Mouse (Mus musculus) stomach, embryonic 16.5 days (tissue): ENCODE results near the gene Frem2. TPM values are rescaled to one million over a fixed set of nuclear protein-coding genes. Genes with fewer than 3 reads are reported as not detected.

ENCODE experiments used
- ATAC-seq: fragments of 200-750 bp; cut with Nextera tagmentation; 2 replicates; pipeline ENCODE4 v1.8.0; 2017; ENCODE audit warnings: moderate number of reproducible peaks, moderate TSS enrichment; ENCODE audit not compliant: insufficient read depth, low FRiP score
- H3K27ac ChIP-seq: fragments of 300-500 bp; sonication (generic); 2 replicates; pipeline ENCODE4 v1.5.1; 2014; ENCODE audit warnings: low read length
- H3K27me3 ChIP-seq: fragments of 300-500 bp; sonication (generic); 2 replicates; pipeline ENCODE4 v1.6.1; 2014; ENCODE audit warnings: low read length, control low read depth, mixed read lengths; ENCODE audit not compliant: control insufficient read depth, insufficient read depth
- H3K36me3 ChIP-seq: fragments of 300-500 bp; sonication (generic); 2 replicates; pipeline ENCODE4 v1.6.1; 2014; ENCODE audit warnings: low read length; ENCODE audit not compliant: control insufficient read depth, insufficient read depth
- H3K4me1 ChIP-seq: fragments of 300-500 bp; sonication (generic); 2 replicates; pipeline ENCODE4 v1.6.1; 2014; ENCODE audit warnings: low read length, control low read depth, mixed read lengths; ENCODE audit not compliant: control insufficient read depth, insufficient read depth
- H3K4me2 ChIP-seq: fragments of 300-500 bp; sonication (generic); 2 replicates; pipeline ENCODE4 v1.6.1; 2014; ENCODE audit warnings: low read depth, low read length, mixed read lengths
- H3K4me3 ChIP-seq: fragments of 300-500 bp; sonication (generic); replicated peaks from 2 replicates; pipeline ENCODE4 v1.5.1; 2014; ENCODE audit warnings: mild to moderate bottlenecking, low read length
- H3K9ac ChIP-seq: fragments of 300-500 bp; sonication (generic); 2 replicates; pipeline ENCODE4 v1.6.1; 2014; ENCODE audit warnings: low read length
- H3K9me3 ChIP-seq: fragments of 300-500 bp; sonication (generic); replicated peaks from 2 replicates; pipeline ENCODE4 v1.6.1; 2016; ENCODE audit warnings: low read length, control low read depth; ENCODE audit not compliant: control insufficient read depth
- WGBS: fragments of 180-500 bp; shearing (Covaris S2); extraction: QIAGEN DNeasy Blood & Tissue Kit; methylation state at CpG from one replicate; pipeline ENCODE4 v1.1.7; 2014; 5-methylcytosine and 5-hydroxymethylcytosine counted together
- polyA plus RNA-seq: library from polyadenylated mRNA; unstranded; fragments of >200 nt; fragmentation: Nextera tagmentation; extraction: Ambion mirVana; gene quantifications from 2 replicates; pipeline ENCODE4 v1.2.1, GENCODE M21; 2015

Frem2 gene
- polyA plus RNA-seq, 1 experiment from 2014 or later, result 16.4 TPM

- ATAC-seq, result no peak
- no peaks in the 10 kb centered on the region for H3K36me3 ChIP-seq
- peaks cover 10% of the 10 kb centered on the region for H3K4me1 ChIP-seq
- no peak overlapping the region for H3K9ac ChIP-seq
- WGBS, result 41% methylated on average over 7 of the region's 7 CpGs
- no peak overlapping the region for H3K4me2 ChIP-seq
- H3K4me3 ChIP-seq, result no peak overlapping the region
- no peaks in the 10 kb centered on the region for H3K9me3 ChIP-seq
- H3K27me3 ChIP-seq, result no peaks in the 10 kb centered on the region
- H3K27ac ChIP-seq, result no peak overlapping the region
Observed at GRCm38 (mm10) chr3:53576320-53577116, 80.6 kb downstream of the Frem2 start.

DNA sequence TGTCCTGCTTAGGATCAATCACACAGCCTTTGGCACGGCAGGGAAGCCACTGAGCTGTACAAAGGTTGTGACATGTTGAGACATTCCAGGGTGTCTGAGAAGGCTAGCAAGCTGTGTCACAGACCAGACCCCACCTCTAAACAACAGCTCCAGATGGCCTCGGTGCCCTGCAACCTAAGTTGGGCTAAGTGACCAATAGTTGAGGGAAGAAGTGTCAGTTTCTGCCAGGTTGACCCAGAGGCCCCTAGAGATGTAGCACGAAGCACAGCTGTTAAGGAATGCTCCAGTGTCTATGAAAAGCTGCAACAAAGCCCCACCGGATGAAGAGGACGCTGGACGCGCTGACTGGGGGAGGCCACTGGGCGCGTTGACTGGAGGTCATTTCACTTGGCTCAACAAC lies 83.0 kb downstream of the Frem2 start:
- Histone ChIP-seq H3K27ac (no peak overlapping the region), H3K36me3 (no peaks in the 10 kb centered on the region), H3K4me1 (no peaks in the 10 kb centered on the region), H3K9me3 (no peaks in the 10 kb centered on the region), H3K4me2 (no peak overlapping the region), H3K9ac (no peak overlapping the region), H3K27me3 (no peaks in the 10 kb centered on the region), H3K4me3 (no peak overlapping the region)
- 67% methylated on average over 9 of the region's 9 CpGs for WGBS
- ATAC-seq, result no peak

DNA sequence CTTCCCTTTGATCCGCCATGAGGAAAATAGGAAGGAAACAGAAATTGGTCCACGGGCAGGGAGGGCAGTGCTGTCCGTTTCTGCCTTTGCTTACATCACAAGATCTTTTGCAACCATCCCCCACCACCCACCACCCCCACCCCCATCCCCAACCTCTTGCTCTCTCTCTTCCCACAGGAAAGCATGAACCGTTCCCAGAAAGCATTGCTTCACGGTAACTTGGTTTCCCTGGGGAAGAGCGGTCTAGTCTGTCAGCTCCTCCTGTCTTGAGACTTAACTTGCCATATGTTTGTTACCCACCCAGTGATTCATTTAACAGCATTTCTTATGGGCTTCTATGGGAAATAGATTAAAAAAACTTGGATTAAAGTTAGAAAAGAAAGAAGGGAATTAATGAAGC lies 85.5 kb downstream of the Frem2 start:
- WGBS, result 70% methylated on average over 6 of the region's 6 CpGs
- no peaks in the 10 kb centered on the region for H3K9me3 ChIP-seq
- no peaks in the 10 kb centered on the region for H3K36me3 ChIP-seq
- no peak overlapping the region for H3K9ac ChIP-seq
- H3K27me3 ChIP-seq, result no peaks in the 10 kb centered on the region
- H3K4me2 ChIP-seq, result no peak overlapping the region
- no peak overlapping the region for H3K27ac ChIP-seq
- H3K4me3 ChIP-seq, result no peak overlapping the region
- H3K4me1 ChIP-seq, result no peaks in the 10 kb centered on the region
- ATAC-seq, result no peak

DNA sequence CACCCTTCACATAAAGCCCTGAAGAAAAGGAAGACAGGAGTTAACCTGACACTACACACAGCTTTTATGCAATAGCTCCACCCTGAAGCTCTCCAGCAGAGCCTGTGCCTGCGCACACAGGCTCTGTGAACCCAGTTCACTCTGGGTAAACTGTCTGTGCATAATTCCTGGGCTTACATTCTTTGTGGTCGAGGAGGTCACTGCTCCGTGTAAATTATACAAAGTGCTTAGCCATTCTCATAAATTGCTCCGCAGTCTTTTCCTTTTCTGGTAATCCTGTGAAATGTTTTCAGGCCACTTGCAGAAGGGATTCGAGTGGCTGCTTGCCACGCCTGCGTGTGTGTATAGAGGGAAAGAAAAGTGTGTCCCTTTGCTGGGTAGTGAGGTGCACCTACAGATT lies 92.6 kb downstream of the Frem2 start:
- peak; percentile 86 for ATAC-seq
- H3K4me2 ChIP-seq, result peak overlapping the region; percentile 6; the same call in 1 of the 2 replicates
- 19% methylated on average over 7 of the region's 7 CpGs for WGBS
- no peaks in the 10 kb centered on the region for H3K9me3 ChIP-seq
- no peaks in the 10 kb centered on the region for H3K36me3 ChIP-seq
- no peak overlapping the region for H3K4me3 ChIP-seq
- peaks cover 33% of the 10 kb centered on the region for H3K4me1 ChIP-seq
- H3K27ac ChIP-seq, result peak overlapping the region; percentile 90
- 0 out of 2 replicates have a peak overlapping the region, but pooled peaks have one; percentile 11 for H3K9ac ChIP-seq
- H3K27me3 ChIP-seq, result no peaks in the 10 kb centered on the region

DNA sequence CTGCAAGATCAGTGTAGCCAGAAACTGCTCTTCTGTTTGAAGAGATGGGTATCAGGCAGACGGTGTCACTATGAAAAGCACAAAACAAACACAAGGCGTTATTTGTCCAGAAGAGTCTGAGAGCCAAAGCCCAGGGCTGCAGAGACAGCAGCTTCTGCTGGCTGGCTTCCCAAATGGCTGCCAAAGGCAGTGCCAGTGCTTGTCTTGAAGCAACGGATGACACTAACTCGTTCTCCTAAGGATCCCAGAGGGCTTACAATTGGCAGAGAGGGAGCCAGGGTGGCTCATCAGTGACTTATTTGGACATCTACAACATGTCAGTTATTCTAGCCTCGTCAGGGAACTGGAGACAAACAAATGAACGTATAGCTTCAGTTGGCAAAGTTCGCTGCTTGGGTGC lies 93.4 kb downstream of the Frem2 start:
- H3K9me3 ChIP-seq, result no peaks in the 10 kb centered on the region
- peaks cover 40% of the 10 kb centered on the region for H3K4me1 ChIP-seq
- H3K9ac ChIP-seq, result no peak overlapping the region
- H3K27me3 ChIP-seq, result no peaks in the 10 kb centered on the region
- no peaks in the 10 kb centered on the region for H3K36me3 ChIP-seq
- H3K4me2 ChIP-seq, result no peak overlapping the region
- 26% methylated on average over 7 of the region's 7 CpGs for WGBS
- no peak overlapping the region for H3K4me3 ChIP-seq
- ATAC-seq, result no peak
- peak overlapping the region; percentile 90 for H3K27ac ChIP-seq

DNA sequence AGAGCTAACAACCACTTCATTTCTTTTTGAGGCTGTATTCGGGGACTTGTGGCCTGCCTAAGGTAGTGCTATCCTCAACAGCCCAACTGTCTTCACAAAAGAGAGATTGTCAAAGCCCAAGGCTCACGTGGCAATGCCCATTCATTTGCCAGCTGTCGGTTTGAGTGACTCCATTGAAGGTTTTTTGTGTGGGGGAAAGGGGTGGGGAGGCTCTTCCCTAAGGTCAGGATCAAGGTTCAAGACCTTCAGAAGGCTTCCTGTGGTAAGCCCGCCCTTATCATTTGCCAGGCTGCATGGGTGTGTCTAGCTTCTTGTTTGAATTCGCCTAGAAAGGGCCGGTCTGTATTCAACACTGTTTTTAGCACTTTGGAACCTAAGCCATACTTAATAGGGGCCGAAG lies 95.3 kb downstream of the Frem2 start:
- H3K36me3 ChIP-seq, result no peaks in the 10 kb centered on the region
- no peak overlapping the region for H3K4me3 ChIP-seq
- H3K9ac ChIP-seq, result no peak overlapping the region
- 51% methylated on average over 7 of the region's 7 CpGs for WGBS
- no peaks in the 10 kb centered on the region for H3K27me3 ChIP-seq
- H3K9me3 ChIP-seq, result no peaks in the 10 kb centered on the region
- ATAC-seq, result no peak
- H3K27ac ChIP-seq, result peak overlapping the region; percentile 0; the same call in 1 of the 2 replicates
- H3K4me1 ChIP-seq, result peaks cover 52% of the 10 kb centered on the region
- no peak overlapping the region for H3K4me2 ChIP-seq

GRCm38 (mm10) chr3:53559056-53559455 lies 98.1 kb downstream of the Frem2 start:
- 14% methylated on average over 6 of the region's 6 CpGs for WGBS
- H3K9ac ChIP-seq, result no peak overlapping the region
- no peaks in the 10 kb centered on the region for H3K9me3 ChIP-seq
- H3K36me3 ChIP-seq, result no peaks in the 10 kb centered on the region
- H3K4me3 ChIP-seq, result no peak overlapping the region
- ATAC-seq, result 0 out of 2 replicates have a peak, but pooled peaks have one; percentile 8
- peak overlapping the region; percentile 64 for H3K27ac ChIP-seq
- H3K4me1 ChIP-seq, result peaks cover 49% of the 10 kb centered on the region
- H3K4me2 ChIP-seq, result no peak overlapping the region
- H3K27me3 ChIP-seq, result no peaks in the 10 kb centered on the region

- no peak for ATAC-seq
- WGBS, result 45% methylated on average over 9 of the region's 9 CpGs
- peak overlapping the region; percentile 22; the same call in 1 of the 2 replicates for H3K4me2 ChIP-seq
Observed at GRCm38 (mm10) chr3:53558230-53558629, 98.9 kb downstream of the Frem2 start.

DNA sequence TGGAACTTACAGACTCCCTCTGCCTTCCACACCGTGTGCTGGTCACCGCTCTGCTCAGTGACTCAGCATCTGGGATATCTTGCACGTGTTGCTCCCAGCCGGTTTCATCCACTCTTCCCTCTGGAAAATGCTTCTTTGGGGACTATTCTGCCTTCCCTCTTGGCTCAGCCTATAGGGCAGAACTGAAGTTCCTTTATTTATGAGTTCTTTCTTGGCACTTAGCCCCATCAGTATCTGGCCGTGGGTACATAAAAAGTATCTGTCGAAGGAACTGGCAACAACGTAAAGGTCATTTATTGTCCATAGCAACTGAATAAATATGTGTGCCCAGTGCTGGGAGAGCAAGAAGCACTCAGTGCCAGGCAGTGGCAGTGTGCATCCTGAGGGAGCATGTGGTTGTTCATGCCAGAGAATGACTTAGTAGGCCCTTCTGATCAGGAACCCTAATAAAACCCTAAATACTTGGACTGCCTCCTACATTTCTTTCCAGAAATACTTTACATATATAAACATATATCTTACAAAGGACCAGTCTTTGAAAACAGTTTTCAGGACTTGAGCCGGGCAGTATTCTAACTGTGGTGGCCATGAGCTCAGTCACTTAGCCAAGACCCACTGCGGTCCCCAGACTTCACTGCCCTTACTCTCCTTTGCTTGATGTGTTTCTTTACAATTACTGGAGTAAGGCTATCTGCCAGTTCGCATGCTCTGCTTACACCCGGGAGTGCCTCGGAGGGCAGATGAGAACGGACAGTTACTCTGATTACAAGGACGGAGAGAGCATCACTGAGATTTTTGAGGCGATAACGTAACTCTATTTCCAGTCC lies 99.6 kb downstream of the Frem2 start:
- 45% methylated on average over 16 of the region's 16 CpGs for whole genome bisulfite sequencing
- Histone ChIP-seq H3K9ac (no peak overlapping the region), H3K4me2 (peak overlapping the region; percentile 22; the same call in 1 of the 2 replicates), H3K36me3 (no peaks in the 10 kb centered on the region), H3K4me1 (peaks cover 36% of the 10 kb centered on the region), H3K27ac (peak overlapping the region; percentile 86), H3K9me3 (no peaks in the 10 kb centered on the region), H3K4me3 (no peak overlapping the region), H3K27me3 (no peaks in the 10 kb centered on the region)
- peak; percentile 42; the same call in 1 of the 2 replicates for ATAC-seq

More at GRCm38 (mm10) chr3:53558230-53558629, 98.9 kb downstream of the Frem2 start:
- Histone ChIP-seq H3K36me3 (no peaks in the 10 kb centered on the region), H3K27ac (peak overlapping the region; percentile 86), H3K27me3 (no peaks in the 10 kb centered on the region), H3K4me3 (no peak overlapping the region), H3K9me3 (no peaks in the 10 kb centered on the region), H3K4me1 (peaks cover 41% of the 10 kb centered on the region), H3K9ac (no peak overlapping the region)
